Mouse (Mus musculus) C2C12 (cell line): ENCODE measurements around the gene Gm16867.
"Not testable (repeated sequence)": the region's sequence is repeated elsewhere in the genome, so short reads cannot be mapped to it uniquely, and the experiment has no call there.

Experiments
- CEBPB ChIP-seq: IDR thresholded peaks from one replicate; pipeline ENCODE4 v1.6.1; 2011; ENCODE audit warnings: low read depth, mild to moderate bottlenecking, control low read depth, moderate library complexity
- CTCF ChIP-seq: IDR thresholded peaks from one replicate; pipeline ENCODE4 v1.5.1; 2011; ENCODE audit not compliant: control insufficient read depth, insufficient read depth, insufficient read length
- FOSL1 ChIP-seq: IDR thresholded peaks from one replicate; pipeline ENCODE4 v1.8.0; 2011; ENCODE audit warnings: mild to moderate bottlenecking, low read length; ENCODE audit not compliant: poor library complexity, insufficient read depth, severe bottlenecking
- MAX ChIP-seq: IDR thresholded peaks from one replicate; pipeline ENCODE4 v1.6.1; 2011; ENCODE audit warnings: mild to moderate bottlenecking, control low read depth
- MYOD1 ChIP-seq: IDR thresholded peaks from one replicate; pipeline ENCODE4 v1.6.1; 2011; ENCODE audit warnings: low read depth; ENCODE audit not compliant: control insufficient read depth, insufficient read length
- MYOG ChIP-seq: IDR thresholded peaks from one replicate; pipeline ENCODE4 v1.6.1; 2011; ENCODE audit not compliant: control insufficient read depth, insufficient read length; ENCODE audit errors: extremely low read depth
- USF1 ChIP-seq: IDR thresholded peaks from one replicate; pipeline ENCODE4 v1.6.1; 2011; ENCODE audit warnings: low read depth, mild to moderate bottlenecking, control low read depth, moderate library complexity

- not testable (repeated sequence) for TF ChIP-seq USF1, CTCF, MYOG, MAX, MYOD1, FOSL1, CEBPB
These were observed 56.2 kb downstream of the Gm16867 start for GRCm38 (mm10) chr14:69447006-69447405.
